Mouse (Mus musculus) common myeloid progenitor, adult 5-6 weeks (primary cell): Measurements from ENCODE around the gene Fkbp6. TPM values are rescaled to one million over a fixed set of nuclear protein-coding genes. Genes with fewer than 3 reads are reported as not detected.

Experiments
- ATAC-seq: replicated peaks from 2 replicates; pipeline ENCODE4 v1.8.0; 2016; ENCODE audit warnings: low read depth, mild to moderate bottlenecking, moderate TSS enrichment, inconsistent platforms; ENCODE audit not compliant: poor library complexity, severe bottlenecking
- total RNA-seq: library from RNA; stranded (forward); fragments of 200-1000, 187-1606 nt; gene quantifications from 2 replicates; pipeline ENCODE4 v1.2.3, GENCODE M21; 2017

Gene Fkbp6
- total RNA-seq, 1 experiment from 2014 or later = not detected

DNA sequence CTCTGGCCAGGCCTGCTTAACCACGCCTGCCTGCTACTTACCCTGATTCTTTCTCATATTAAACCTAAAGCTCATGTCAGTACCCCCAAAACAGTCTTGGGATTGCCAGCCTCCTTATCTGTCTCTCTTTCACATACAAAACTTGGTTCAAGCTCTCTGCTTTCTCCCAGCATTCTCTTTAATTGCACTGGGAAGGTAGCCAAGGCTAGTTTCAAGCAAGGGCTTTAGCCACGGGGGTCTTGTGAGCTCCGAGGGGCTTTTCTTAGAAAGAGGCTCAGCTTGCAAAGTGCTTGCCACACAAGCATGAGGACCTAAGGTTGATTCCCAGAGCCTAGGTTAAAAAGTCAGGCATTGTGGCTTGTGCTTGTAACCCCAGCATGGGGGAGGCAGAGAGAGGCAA lies 64.6 kb downstream of the Fkbp6 start:
- ATAC-seq = no peak

DNA sequence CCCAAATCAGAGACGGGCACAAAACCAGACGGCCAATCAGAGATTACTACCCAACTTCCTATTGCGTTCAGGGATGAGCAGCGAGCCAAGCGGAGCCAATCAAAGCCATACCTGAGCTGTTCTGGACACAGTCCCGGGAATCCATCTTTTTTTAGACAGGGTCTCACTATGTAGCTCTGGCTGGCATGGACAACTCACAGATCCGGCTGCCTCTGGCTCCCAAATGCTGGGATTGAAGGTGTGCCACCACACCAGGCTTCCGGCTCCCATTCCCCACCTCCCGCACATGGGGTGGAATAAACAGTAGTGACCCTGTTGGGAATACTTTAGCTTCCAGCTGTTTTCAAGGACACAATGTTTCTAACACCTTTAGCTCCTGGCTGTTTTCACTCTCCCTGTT lies 69.6 kb downstream of the Fkbp6 start:
- no peak for ATAC-seq

DNA sequence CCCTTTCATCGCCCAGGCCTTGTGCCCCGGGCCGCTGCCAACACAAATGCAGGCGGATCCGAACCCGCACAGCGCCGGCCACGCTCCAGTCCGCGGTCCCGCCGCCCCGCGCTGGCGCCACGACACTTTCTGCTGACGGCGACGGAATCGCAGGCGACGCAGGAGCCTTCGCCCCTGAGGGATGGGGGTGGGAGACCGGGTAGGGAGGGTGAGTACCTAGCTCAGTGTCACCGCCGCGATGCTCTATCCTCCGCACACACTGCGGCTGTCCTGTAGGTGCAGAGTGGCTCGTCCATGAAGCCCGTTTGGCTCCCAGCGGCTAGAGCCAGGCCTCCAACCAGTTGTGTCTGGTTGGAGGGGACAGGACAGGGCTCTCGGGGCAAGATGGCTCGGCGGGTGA lies 73.2 kb downstream of the Fkbp6 start:
- ATAC-seq = no peak

DNA sequence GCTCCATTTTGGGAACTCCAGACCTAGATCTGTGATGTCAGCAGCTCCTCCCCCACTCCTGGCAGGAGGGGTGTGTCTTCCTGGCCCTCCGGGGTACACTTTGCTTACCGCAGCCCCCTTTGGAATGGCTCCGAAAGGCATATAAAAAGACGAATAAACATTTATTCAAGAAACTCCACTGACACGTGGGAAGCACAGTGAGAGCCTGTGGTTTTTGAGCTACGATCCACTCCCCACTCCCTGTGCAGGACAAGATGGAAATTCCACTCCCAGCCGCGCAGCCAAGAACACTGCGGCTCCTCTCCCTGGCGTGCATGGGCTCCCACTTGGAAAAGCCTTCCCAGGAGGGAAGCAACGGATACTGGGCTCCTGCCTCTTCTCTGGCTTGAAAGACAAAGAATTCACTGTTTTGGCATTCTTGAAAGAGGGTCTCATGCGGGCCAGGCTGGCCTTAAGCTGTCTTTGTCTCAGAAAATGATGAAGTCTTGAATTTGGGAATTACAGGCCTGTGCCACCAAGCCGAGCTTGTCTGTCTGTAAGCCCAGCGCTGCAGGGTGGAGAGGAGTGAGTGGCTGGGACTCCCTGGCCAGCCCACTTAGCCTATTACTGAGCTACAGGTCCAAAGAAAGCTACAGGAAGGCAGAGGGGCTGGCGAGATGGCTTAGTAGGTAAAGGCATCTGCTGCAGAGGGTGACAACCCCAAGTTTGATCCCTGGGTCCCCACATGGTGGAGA lies 75.0 kb downstream of the Fkbp6 start:
- ATAC-seq = no peak

DNA sequence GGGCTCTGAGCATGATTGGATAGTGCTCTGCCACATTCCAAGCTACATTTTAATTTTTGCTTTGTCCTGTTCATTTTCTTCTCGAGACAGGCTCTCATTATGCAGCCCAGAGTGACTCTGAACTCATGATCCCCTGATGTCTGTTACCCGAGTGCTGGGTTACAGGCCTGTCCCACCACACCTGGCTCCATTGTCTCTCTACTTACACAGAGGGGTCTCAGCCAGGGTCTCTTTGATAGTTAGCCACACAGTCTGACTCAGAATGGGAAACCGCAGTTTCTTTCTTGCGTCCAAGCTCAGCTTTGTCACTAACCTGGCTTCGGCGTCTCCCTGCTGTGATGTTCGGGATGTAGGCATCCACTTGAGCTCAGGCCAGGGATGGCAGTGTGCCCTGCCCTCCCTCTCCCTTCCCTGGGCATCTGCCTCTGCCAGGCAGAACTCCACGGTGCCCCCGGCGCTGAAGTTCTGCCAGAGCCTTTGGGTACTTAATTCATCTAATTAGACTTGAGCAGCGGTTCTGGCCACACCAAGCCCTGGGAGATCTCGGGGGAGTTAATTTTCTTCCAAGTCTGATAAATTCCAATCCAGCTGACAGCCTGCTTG lies 78.2 kb downstream of the Fkbp6 start:
- no peak for ATAC-seq

DNA sequence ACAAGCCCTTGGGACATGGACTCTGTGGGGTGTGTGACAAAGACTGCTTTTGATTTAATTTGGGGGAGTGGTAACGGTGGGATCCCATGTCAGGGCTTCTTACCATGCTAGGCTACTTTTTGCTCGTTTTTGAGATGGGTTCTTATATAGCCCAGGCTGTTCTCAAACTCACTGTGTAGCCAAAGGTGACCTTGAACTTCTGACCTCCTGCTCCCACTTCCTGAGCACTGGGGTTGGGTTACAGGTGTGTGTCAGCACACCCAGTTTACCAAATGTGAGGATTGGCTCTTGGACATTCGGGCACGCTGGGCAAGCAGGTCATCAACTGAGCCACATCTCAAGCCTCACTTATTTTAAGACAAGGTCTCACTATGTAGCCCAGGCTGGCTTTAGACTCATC lies 79.5 kb downstream of the Fkbp6 start:
- no peak for ATAC-seq

DNA sequence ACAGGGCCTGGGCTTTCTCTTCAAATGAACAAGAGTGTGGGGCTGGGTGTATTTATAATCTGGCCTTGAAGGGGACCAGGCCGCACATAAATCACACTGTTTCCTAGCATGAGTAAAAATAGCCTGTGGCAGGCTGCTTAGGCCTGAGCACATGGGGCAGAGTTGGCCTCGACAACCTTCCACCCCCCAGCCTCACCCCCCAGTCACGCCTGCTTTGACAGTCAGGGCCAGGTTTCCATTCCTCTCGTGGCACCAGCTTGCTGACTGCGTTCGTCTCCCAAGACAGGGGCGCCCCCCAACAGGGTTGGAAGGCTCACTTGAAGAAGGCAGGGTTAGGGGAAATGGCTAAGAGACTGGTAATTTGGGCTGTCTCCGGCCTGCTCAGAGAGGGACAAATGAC lies 80.4 kb downstream of the Fkbp6 start:
- no peak for ATAC-seq

DNA sequence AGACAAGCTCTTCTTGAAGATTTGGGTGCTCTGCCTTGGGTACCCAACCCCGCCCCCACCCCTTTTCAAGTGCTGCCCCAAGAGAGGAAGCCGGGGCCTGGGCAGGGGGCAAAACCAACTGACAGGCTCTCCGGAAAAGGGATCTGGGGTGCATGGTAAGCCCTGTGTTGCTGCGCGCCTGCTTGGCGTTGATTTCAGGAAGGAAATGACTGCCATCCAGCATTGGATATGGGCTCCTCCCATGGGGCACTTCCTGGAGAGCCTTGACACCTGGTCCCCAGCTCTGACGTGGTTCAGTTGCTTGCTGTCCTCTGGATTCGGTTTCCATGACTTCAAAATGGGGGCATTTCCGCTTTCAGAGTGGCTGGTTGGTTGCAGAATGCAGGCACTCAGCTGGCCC lies 85.3 kb downstream of the Fkbp6 start:
- ATAC-seq = peak; percentile 91

DNA sequence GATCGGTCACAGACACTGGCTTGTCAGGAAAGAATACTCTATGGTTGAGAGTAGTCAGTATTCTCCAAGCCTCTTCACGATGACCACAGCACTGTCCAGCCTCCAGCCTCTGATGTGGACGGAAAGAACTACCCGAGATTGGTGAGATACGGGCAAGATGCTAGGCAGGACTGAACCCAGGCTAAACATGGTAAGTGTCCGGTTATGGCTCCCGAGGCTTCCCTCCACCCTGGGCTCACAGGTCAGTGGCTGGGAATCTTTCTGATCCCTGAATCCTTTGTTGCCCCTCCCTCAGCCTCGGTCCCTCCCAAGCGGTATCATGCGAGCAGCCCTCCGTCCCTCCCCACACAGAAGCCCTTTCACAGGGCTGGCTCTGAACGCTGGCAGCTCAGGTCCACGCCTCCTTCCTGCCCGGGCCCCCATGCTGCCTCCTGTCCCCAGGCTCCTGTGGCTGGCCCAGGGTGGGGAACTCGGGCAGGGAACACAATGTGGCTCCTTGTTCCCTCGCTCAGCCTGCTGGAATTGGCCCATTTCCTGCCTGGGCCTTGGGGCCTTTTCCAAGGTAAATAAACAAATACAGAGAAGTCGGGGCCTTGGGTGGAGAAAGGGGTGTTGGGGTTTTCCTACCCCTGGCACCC lies 85.9 kb downstream of the Fkbp6 start:
- ATAC-seq = peak; percentile 71

DNA sequence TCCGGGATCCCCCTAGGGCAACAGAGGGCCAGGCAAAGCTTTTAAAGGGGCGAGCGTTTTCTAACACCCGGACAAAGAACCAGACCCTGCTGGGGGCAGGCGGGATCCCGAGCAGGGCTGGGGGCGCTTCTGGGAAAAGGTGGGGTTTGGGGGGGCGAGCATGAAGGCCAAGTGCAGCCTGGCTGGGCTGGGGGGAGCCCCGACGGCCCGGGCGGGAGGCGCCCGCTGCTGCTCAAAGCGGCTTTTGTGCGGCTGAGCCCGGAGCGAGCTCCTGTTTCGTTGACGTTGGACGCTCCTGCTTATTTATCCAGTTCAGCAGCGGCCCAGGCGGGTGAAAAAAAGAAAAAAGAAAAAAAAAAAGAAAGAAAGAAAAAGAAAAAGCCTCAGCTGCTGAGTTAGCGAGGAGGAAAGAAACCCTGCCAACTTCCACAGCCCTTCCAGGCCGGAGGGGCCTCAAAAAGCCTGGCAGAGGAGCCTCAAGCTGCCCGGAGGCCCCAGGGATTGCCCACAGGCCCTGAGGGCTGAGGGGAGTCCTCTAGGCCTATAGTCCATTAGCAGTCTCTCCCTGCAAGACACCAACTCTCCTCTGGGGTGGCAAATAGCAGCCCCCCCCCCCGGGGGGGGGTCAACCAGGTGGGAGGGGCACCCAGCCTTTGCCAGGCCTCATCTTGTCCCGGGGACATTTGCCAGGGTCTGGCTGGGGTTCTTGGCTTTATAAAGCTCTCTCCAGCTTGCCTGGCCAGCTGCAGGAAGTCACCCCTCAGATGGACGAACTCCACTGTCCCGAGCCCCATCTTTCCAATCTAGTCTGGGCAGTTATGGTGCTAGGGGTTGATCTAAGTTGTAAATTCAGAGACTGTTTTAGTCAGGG lies 91.3 kb downstream of the Fkbp6 start:
- ATAC-seq = no peak

DNA sequence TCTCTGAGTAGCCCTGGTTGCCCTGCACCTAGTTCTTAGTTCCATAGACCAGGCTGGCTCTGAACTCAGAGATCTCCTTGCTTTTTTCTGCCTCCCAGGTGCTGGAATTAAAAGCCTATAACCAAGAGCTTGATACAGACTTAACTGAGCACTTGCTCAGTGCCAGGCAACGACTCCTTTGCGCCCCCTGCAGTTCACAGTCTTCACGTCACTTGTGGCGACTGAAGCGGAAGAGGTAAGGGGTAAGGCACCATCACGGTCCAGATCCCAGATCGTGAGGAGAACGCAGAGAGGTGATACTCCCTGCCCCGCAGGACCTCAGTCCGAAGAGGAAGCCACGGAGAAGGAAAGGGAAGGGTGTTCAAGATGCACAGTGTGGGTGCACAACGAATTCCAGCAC lies 92.3 kb downstream of the Fkbp6 start:
- no peak for ATAC-seq

DNA sequence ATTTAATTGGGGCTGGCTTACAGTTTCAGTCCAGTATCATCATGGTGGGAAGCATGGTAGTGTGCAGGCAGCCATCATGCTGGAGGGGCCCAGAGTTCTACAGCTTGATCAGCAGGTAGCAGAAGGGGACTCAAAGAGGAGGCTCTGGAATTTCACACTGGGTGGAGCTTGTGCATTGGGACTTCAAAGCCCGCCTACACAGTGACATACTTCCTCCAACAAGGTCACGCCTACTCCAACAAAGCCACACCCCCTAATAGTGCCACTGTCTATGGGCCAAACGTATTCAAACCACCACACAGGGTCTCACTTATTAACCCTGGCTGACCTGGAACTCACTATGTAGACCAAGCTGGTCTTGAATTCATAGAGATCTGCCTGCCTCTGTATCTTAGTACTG lies 93.7 kb downstream of the Fkbp6 start:
- no peak for ATAC-seq

DNA sequence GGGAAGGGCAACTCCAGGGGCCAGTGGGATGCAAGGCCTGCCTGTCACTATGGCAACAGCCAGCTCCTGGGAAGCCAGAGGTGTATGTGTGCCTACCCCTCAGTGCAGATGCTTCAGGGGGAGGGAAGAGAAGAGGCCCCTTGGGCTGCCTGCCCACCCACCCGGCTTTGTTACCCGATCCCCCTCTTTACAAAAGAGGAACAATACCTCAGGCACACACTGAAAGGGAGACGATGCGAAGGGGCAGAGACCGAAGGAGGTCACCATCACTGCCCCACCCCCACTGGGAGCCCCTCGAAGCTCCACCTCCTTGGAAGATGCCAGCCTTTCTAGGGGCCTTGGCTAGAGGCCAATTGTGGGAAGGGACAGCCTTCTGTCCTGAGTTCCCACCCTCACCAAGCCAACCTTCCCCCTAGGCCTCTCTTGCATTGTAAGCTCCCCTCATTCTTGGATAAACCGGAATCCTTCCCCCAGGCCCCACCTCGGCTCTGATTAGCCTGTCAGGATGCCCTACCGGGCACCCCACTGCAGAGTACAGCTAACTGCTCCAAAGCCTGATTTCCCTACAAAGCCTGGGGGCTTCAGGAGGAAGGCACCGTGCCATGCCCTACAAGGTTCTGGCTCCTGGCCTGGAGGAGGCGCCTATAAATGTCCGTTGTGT lies 96.0 kb downstream of the Fkbp6 start:
- no peak for ATAC-seq

DNA sequence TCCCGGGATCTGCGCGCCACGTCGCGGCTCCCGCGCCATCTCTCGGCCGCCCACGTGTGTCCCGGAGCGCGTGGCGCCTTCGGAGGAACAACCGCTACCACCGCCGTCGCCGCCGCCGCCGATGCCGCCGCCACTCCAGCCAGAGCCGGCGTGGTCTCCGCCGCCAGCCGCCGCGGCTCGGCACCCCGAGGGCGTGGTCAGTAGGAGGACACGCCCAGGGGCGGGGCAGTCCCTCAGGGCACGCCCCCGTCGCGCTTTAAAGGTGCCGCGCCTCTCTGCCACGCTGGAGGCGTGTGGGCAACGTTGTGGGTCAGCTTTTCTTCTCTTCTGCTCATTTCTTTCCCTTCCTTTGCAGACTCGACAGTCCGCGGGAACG lies 98.8 kb downstream of the Fkbp6 start, which contains the start of gene Fzd9:
Fzd9 (minus strand) TSS at position 152 of the 376 bp plus-strand sequence.
- ATAC-seq = peak; percentile 87

DNA sequence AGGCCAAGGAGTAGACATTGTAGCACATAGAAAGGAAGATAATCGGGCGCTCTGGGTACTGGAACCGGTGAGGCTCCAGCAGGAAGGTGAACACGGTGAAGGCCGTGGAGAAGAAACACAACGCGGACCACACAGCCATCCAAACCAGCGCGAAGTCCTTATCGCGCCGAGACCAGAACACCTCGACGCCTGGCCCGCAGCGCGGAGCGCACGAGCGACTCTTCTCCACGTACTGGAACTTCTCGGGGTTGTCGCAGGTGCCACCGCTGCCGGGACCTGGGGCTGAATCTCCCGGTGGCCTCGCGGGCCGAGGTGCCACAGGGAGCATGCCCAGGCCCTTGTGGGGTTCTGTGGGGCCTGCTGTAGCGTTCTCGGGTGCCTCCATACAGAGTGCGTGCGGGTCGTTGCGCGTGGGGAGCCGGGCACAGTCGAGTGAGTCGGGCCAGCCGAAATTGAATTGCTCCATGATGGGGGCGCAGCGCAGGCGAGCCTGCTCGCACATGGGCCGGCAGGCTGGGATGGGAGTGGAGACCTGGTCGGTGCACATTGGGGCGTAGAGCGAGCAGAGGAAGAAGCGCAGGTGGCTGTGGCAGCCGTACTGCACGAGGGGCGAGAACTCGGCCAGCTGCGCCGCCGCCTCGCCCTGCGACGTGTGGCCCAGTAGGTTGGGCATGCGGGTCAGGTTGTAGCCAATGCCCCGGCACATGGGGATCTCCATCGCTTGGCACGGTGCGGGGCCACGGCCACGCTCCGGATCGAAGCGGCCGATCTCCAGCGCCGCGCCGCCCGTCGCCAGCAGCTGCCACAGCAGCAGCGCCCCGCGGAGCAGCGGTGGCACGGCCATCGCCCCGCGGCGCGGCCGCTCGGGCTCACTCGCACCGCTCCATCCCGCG lies 99.4 kb downstream of the Fkbp6 start:
- peak; percentile 16 for ATAC-seq

DNA sequence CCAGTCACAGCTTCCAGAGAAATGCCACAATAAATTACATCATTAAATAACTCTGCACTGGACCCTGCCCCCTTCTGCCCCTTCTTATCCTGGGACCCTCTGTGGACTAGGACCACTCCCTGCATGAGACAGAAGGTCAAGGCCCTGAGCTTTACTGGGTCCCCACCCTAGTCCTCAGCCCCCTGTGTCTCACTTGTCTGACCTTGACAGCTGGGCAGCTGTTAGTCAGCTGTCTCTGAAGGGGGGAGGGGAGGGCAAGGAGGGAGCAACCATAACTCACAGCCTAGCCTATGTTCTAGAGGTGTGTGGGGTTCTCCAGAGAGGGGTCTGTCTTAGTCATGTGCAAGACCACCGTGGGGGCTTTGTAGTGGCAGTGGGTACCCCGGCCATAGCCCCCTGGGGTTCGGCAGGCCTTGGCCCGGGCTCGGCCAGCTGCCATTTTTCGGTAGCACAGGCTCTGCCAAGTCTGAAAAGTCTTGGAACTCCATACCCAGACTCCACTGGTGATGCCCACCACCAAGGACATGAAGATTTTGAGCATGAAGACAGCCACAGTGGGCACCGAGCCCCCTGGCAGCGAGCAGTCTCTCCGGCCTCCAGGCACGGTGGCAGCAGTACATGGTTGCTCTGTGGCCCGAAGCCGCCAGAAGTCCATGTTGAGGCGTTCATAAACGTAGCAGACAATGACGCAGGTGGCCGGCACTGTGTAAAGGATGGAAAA lies 100.7 kb downstream of the Fkbp6 start:
- ATAC-seq = no peak

DNA sequence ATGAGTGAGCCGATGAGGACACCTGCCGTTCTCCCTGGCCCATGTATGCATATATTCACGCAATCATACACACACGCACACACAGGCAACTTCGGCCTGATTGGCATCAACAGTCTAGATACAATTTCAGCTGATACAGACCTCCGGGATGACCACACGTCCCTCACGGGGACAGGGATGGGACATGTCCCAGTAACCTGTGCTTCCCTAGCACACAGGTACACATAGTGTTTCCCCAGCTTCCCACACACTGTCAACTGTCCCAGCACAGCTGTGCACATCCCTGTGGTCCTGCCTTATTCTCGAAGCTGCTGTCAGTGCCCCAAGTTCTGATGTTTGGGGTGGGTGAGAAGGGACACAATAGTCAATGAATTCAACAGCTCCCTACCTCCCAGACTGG lies 102.5 kb downstream of the Fkbp6 start:
- no peak for ATAC-seq

DNA sequence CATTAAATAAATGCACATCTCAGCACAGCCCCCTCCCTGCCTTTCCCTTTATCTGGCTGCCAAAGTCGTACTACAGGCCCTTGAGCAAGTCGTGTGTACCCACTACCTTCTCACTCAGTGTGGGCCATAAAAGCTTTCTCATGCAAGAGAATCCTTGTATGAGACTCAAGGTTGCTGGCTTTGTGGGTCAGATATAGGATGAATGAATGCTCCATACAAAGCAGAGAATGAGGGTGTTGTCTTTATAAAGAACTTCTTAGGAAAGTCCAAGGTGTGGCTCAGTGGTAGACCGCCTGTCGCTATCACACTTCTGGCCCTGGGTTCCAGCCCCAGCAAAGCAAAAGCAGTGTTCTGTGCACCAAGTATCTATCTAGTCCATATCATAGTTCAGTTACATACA lies 103.3 kb downstream of the Fkbp6 start:
- no peak for ATAC-seq

DNA sequence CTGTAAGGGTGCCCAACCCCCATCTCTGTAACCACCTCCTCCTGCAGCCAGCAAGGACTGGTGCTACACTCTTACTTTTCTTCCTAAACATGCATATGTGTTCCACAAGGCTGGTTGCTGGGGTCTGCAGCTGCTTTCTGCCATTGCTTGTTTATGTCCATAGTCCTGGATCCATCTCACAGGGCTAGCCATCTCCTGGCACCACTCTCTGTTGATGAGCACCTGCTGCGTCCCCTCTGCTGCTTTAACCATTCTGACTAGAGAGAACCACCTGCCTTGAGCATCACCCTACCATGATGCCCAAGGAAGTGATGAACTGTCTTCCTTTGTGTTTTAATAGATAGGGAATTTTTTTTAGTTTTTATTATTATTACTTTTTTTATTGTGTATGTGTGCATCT lies 106.7 kb downstream of the Fkbp6 start:
- no peak for ATAC-seq
